Mouse (Mus musculus): ENCODE measurements at regions not wholly inside any gene's neighbourhood (a gene's known extent, or its start where the extent isn't known, plus 50 kb on each side); places are given as distances from the start of the nearest gene placed in this dataset.

- peaks cover 4% of the 10 kb centered on the region for H3K4me1 ChIP-seq (replicated peaks; ENCODE audit: control insufficient read depth, insufficient read depth, low read length)
- no peak overlapping the region for H3K9ac ChIP-seq (ENCODE audit: low read depth, low read length)
- no peaks in the 10 kb centered on the region for H3K36me3 ChIP-seq (ENCODE audit: control insufficient read depth, insufficient read depth)
- TF ChIP-seq CTCF (IDR thresholded peaks at IDR 0.05; ENCODE audit: low read depth), result no peak
- ATAC-seq, result no peak
- no peak overlapping the region for H3K4me3 ChIP-seq (ENCODE audit: low read depth, low read length)
- H3K9me3 ChIP-seq (ENCODE audit: control insufficient read depth), result no peaks in the 10 kb centered on the region
- H3K4me2 ChIP-seq (replicated peaks; ENCODE audit: low read depth), result no peak overlapping the region
- no peaks in the 10 kb centered on the region for H3K27me3 ChIP-seq (replicated peaks; ENCODE audit: control insufficient read depth, insufficient read depth, low read length)
- 73% methylated on average over 3 of the region's 3 CpGs for WGBS
- peak overlapping the region; percentile 92; the same call in 1 of the 2 replicates for H3K27ac ChIP-seq (ENCODE audit: low read depth, low read length)
Observed at GRCm38 (mm10) chr2:30709386-30709884, 94.0 kb downstream of the 1700001O22Rik start.

- H3K27me3 ChIP-seq (replicated peaks; ENCODE audit: control insufficient read depth, insufficient read depth, low read length), result no peaks in the 10 kb centered on the region
- peaks cover 4% of the 10 kb centered on the region for H3K4me1 ChIP-seq (replicated peaks; ENCODE audit: control insufficient read depth, insufficient read depth, low read length)
- no peak for TF ChIP-seq CTCF (IDR thresholded peaks at IDR 0.05; ENCODE audit: low read depth)
- no peak overlapping the region for H3K4me3 ChIP-seq (ENCODE audit: low read depth, low read length)
- 88% methylated on average over 4 of the region's 4 CpGs for WGBS
- no peaks in the 10 kb centered on the region for H3K36me3 ChIP-seq (ENCODE audit: control insufficient read depth, insufficient read depth)
- 0 out of 2 replicates have a peak overlapping the region, but pooled peaks have one; percentile 46 for H3K9ac ChIP-seq (ENCODE audit: low read depth, low read length)
- peak overlapping the region; percentile 92 for H3K27ac ChIP-seq (ENCODE audit: low read depth, low read length)
- peak overlapping the region; percentile 82; the same call in 1 of the 2 replicates for H3K4me2 ChIP-seq (replicated peaks; ENCODE audit: low read depth)
- no peaks in the 10 kb centered on the region for H3K9me3 ChIP-seq (ENCODE audit: control insufficient read depth)
- no peak for ATAC-seq
Observed at GRCm38 (mm10) chr2:30708762-30709385, 94.6 kb downstream of the 1700001O22Rik start.

GRCm38 (mm10) chr2:30708001-30708683 is 95.3 kb downstream of the 1700001O22Rik start:
- no peak; the same call in 1 of the 2 replicates for TF ChIP-seq CTCF (IDR thresholded peaks at IDR 0.05; ENCODE audit: low read depth)
- peak; percentile 66 for ATAC-seq
- Histone ChIP-seq H3K9ac (ENCODE audit: low read depth, low read length) (peak overlapping the region; percentile 46), H3K27me3 (replicated peaks; ENCODE audit: control insufficient read depth, insufficient read depth, low read length) (no peaks in the 10 kb centered on the region), H3K27ac (ENCODE audit: low read depth, low read length) (peak overlapping the region; percentile 92), H3K4me3 (ENCODE audit: low read depth, low read length) (peak overlapping the region; percentile 36), H3K4me2 (replicated peaks; ENCODE audit: low read depth) (peak overlapping the region; percentile 82), H3K36me3 (ENCODE audit: control insufficient read depth, insufficient read depth) (no peaks in the 10 kb centered on the region), H3K4me1 (replicated peaks; ENCODE audit: control insufficient read depth, insufficient read depth, low read length) (peaks cover 4% of the 10 kb centered on the region), H3K9me3 (ENCODE audit: control insufficient read depth) (no peaks in the 10 kb centered on the region)
- WGBS, result 2% methylated on average over 39 of the region's 48 CpGs

GRCm38 (mm10) chr2:30707099-30708000 is 96.1 kb downstream of the 1700001O22Rik start:
- Histone ChIP-seq H3K9ac (ENCODE audit: low read depth, low read length) (peak overlapping the region; percentile 46), H3K4me1 (replicated peaks; ENCODE audit: control insufficient read depth, insufficient read depth, low read length) (peaks cover 4% of the 10 kb centered on the region), H3K36me3 (ENCODE audit: control insufficient read depth, insufficient read depth) (no peaks in the 10 kb centered on the region), H3K4me3 (ENCODE audit: low read depth, low read length) (peak overlapping the region; percentile 36), H3K4me2 (replicated peaks; ENCODE audit: low read depth) (peak overlapping the region; percentile 82), H3K27me3 (replicated peaks; ENCODE audit: control insufficient read depth, insufficient read depth, low read length) (no peaks in the 10 kb centered on the region), H3K9me3 (ENCODE audit: control insufficient read depth) (no peaks in the 10 kb centered on the region), H3K27ac (ENCODE audit: low read depth, low read length) (peak overlapping the region; percentile 92)
- 6% methylated on average over 44 of the region's 44 CpGs for WGBS
- TF ChIP-seq CTCF (IDR thresholded peaks at IDR 0.05; ENCODE audit: low read depth), result peak; percentile 53
- ATAC-seq, result peak; percentile 15

GRCm38 (mm10) chr2:30706036-30706435 is 97.4 kb downstream of the 1700001O22Rik start:
- H3K27ac ChIP-seq (ENCODE audit: low read depth, low read length), result 0 out of 2 replicates have a peak overlapping the region, but pooled peaks have one; percentile 46

More at GRCm38 (mm10) chr2:30706036-30706435, 97.4 kb downstream of the 1700001O22Rik start:
- WGBS, result 80% methylated on average over 5 of the region's 5 CpGs
- Histone ChIP-seq H3K27me3 (replicated peaks; ENCODE audit: control insufficient read depth, insufficient read depth, low read length) (no peaks in the 10 kb centered on the region), H3K36me3 (ENCODE audit: control insufficient read depth, insufficient read depth) (no peaks in the 10 kb centered on the region), H3K9ac (ENCODE audit: low read depth, low read length) (no peak overlapping the region), H3K4me1 (replicated peaks; ENCODE audit: control insufficient read depth, insufficient read depth, low read length) (peaks cover 4% of the 10 kb centered on the region; the same call in 1 of the 2 replicates), H3K9me3 (ENCODE audit: control insufficient read depth) (no peaks in the 10 kb centered on the region), H3K4me3 (ENCODE audit: low read depth, low read length) (no peak overlapping the region), H3K4me2 (replicated peaks; ENCODE audit: low read depth) (no peak overlapping the region)
- no peak for ATAC-seq
- TF ChIP-seq CTCF (IDR thresholded peaks at IDR 0.05; ENCODE audit: low read depth), result no peak

Data from intestine, postnatal 0 days (tissue).